Mouse (Mus musculus) left cerebral cortex, adult 8-10 months (tissue): Measurements from ENCODE around the gene Gm10065. TPM values are rescaled to one million over a fixed set of nuclear protein-coding genes. Genes with fewer than 3 reads are reported as not detected.

Source experiments
- DNase-seq, 2 experiments: peaks; one replicate each; pipeline ENCODE4 v3.0.0; 2022; ENCODE audit warnings: low spot score in 2 of 2
- microRNA-seq, 2 experiments: library from miRNA; unstranded; fragments of <30 nt; microRNA quantifications; one replicate each; pipeline ENCODE4 v1.2.0; 2022
- total RNA-seq, 4 experiments: library from RNA; stranded (reverse); gene quantifications; 2 replicates each; pipeline ENCODE4 v1.2.4; 2022

Gm10065 gene
- total RNA-seq, 4 experiments from 2014 or later = not detected

- no peak for DNase-seq
Measured at GRCm38 (mm10) chr13:21435476-21435875, 43.8 kb downstream of the Gm10065 start.

Small RNAs within 50 kb of the gene (microRNA-seq; reads per million reads assigned to microRNA genes)
- 0 to 0.44 reads per million in 2 experiments for gene Mir1896

Other genes starting within 250 kb of the Gm10065 start
- not detected for gene Gpx5, start 186.7 kb downstream of the Gm10065 start, total RNA-seq
- gene Gpx6, start 167.3 kb downstream of the Gm10065 start, total RNA-seq = 1 to 10 TPM in 1 of 4 experiments, under 1 TPM in 3; 0.28 to 1.4 (median 0.59) TPM
- gene Olfr1367, start 132.5 kb downstream of the Gm10065 start, total RNA-seq = not detected
- gene Zscan12, start 116.6 kb downstream of the Gm10065 start, total RNA-seq = 1 to 10 TPM; 6.7 to 8.8 (median 7.8) TPM
- gene Zkscan3, start 76.7 kb downstream of the Gm10065 start, total RNA-seq = 10 to 100 TPM; 31.7 to 41.8 (median 35.8) TPM
- gene Pgbd1, start 38.4 kb downstream of the Gm10065 start, total RNA-seq = 1 to 10 TPM; 1.4 to 1.9 (median 1.6) TPM
- gene Zscan26, start 25.7 kb downstream of the Gm10065 start, total RNA-seq = 10 to 100 TPM; 52.1 to 59.4 (median 55.5) TPM
- 1 to 10 TPM in 2 of 4 experiments, under 1 TPM in 2; 0.59 to 1.5 (median 0.84) TPM for gene Nkapl, start 10.9 kb downstream of the Gm10065 start, total RNA-seq
- gene Zkscan4, start 534 bp downstream of the Gm10065 start, total RNA-seq = 1 to 10 TPM; 5.1 to 6.2 (median 5.8) TPM
- gene AK157302, start 15.8 kb upstream of the Gm10065 start, total RNA-seq = 10 to 100 TPM; 15.4 to 22.7 (median 19.3) TPM
- gene Gm11273, start 22.0 kb upstream of the Gm10065 start, total RNA-seq = 10 to 100 TPM; 39.0 to 60.7 (median 52.2) TPM
- gene Zkscan8, start 51.7 kb upstream of the Gm10065 start, total RNA-seq = 10 to 100 TPM; 16.2 to 16.5 (median 16.3) TPM
- not detected for gene Olfr1366, start 63.4 kb upstream of the Gm10065 start, total RNA-seq
- not detected for gene Olfr1535, start 80.5 kb upstream of the Gm10065 start, total RNA-seq
- not detected for gene Olfr1364, start 102.3 kb upstream of the Gm10065 start, total RNA-seq
- not detected for gene Olfr1362, start 134.6 kb upstream of the Gm10065 start, total RNA-seq
- gene Olfr11, start 163.1 kb upstream of the Gm10065 start, total RNA-seq = not detected
- not detected for gene Olfr1361, start 183.9 kb upstream of the Gm10065 start, total RNA-seq
- not detected for gene Olfr1360, start 198.0 kb upstream of the Gm10065 start, total RNA-seq
- not detected for gene Olfr1359, start 218.7 kb upstream of the Gm10065 start, total RNA-seq
- 10 to 100 TPM; 16.0 to 30.4 (median 22.3) TPM for gene Hist1h2bl, start 236.7 kb upstream of the Gm10065 start, total RNA-seq
- gene Hist1h2ai, start 237.0 kb upstream of the Gm10065 start, total RNA-seq = 10 to 100 TPM in 3 of 4 experiments, not detected in 1; 16.4 to 24.8 (median 22.3) TPM
- 10 to 100 TPM; 40.8 to 60.6 (median 44.2) TPM for gene Hist1h3h, start 238.2 kb upstream of the Gm10065 start, total RNA-seq
- gene Hist1h2bm, start 242.6 kb upstream of the Gm10065 start, total RNA-seq = 1 to 10 TPM; 2.5 to 5.9 (median 4.5) TPM